Mouse (Mus musculus): ENCODE results near the gene Snx6.
"Not testable (repeated sequence)": the region's sequence is repeated elsewhere in the genome, so short reads cannot be mapped to it uniquely, and the experiment has no call there.

DNA sequence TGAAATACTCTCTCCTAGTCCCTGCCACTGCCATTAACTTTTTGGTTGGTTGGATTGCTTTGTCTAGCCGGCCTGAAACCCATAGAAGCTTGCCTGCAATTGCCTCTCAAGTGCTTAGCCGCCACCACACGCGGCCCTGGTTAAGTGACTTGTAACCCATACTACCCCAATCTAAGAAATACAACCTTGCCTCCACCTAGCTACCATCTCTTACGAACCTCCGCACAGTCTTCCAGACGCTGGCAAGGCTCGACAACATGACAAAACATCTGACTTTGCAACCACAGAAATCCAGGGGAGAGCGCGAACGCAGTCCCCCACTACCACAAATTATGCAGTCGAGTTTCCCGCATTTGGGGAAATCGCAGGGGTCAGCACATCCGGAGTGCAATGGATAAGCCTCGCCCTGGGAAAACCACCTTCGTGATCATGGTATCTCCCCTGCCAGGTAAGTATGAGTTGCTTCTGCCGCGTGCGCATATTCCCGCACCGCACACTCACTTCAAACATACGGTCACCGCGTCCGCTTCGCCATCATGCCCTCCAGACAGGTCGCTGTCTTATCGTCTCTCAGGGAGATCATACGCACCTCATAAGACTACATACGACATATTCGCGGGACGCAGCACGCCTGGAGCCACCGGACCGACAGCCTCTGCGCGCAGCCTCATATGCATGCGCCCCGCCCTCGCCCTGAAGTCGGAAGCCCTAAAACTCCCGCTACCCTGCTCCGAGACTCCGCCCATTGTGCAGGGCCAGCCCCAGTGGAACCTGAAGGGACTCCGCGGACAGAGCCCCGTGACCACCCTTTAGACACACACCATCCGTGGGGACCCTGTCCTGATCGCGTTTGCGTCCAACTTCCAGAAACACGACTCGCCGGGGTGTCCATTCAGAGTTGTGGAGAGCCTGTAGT is 76.4 kb downstream of the Snx6 start:
- not testable (repeated sequence) for TF ChIP-seq CTCF (IDR thresholded peaks at IDR 0.05; ENCODE audit: extremely low read depth, insufficient read depth, insufficient read length, insufficient replicate concordance); POLR2A (IDR thresholded peaks at IDR 0.05; ENCODE audit: low read depth, low read length)

All from spleen, adult 2 months (tissue).